ENCODE assay signal across 8 mouse cellular contexts in the genomic region with DNA sequence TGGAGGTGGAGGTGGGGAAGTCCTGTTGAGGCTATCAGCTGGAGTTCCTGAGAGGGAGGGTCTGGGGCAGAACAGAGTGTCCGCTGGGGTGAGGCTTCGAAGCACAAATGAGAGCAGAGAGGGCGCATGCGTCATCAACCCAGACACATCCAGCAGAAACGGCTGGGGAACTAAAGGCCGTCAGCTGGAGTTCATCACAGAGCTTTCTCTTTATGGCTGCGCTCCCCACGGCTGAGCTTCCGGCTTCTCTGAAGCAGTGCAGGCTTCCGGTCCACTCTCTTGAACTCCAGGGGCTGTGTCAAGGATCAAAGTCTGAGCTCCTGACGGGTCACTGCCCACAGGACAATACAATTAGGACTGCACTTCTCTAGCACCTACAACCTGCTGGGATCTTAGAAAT. TPM values are rescaled to one million over a fixed set of nuclear protein-coding genes. Genes with fewer than 3 reads are reported as not detected.
A peak's percentile ranks its signal among the peaks of the same experiment; 100 is the strongest.
DNase-seq lines count a peak whose midpoint lies in the region; ATAC-seq and TF ChIP-seq lines count a peak whose summit lies in the region.

No protein-coding gene starts in this region.

- peak overlapping the region; percentile 47 for H3K4me2 ChIP-seq in lung, postnatal 0 days (replicated peaks; ENCODE audit: low read depth, low read length)

- DNase-seq in B cell, adult 2 months: peak; percentile 38 to 44
- DNase-seq in brain, adult 2 months (ENCODE audit: low read depth, low spot score): peak; percentile 43
- peak; percentile 87 for DNase-seq in heart, embryonic 10.5 days (ENCODE audit: low spot score)
- peak; percentile 67 for DNase-seq in kidney, adult 18-20 months
- peak; percentile 92 for DNase-seq in lung, postnatal 0 days (ENCODE audit: low spot score)
- DNase-seq in retina, embryonic 14.5 days (ENCODE audit: low spot score): peak; percentile 75
- DNase-seq in adipocyte (ENCODE audit: low spot score): no peak
- no peak for DNase-seq in cerebellum, adult 18-20 months

- 0% methylated on average over 11 of the region's 11 CpGs for WGBS in heart, embryonic 10.5 days
- WGBS in lung, postnatal 0 days: 0% methylated on average over 11 of the region's 11 CpGs

- ATAC-seq in lung, postnatal 0 days: peak; percentile 81

- no peak for TF ChIP-seq EP300 in lung, postnatal 0 days (IDR thresholded peaks at IDR 0.05)

- peak overlapping the region; percentile 45 for H3K4me3 ChIP-seq in heart, embryonic 10.5 days
- 0 out of 2 replicates have a peak overlapping the region, but pooled peaks have one; percentile 0 for H3K4me3 ChIP-seq in lung, postnatal 0 days (ENCODE audit: low read depth, low read length)

- no peak for TF ChIP-seq CTCF in lung, postnatal 0 days (IDR thresholded peaks at IDR 0.05)

- H3K4me1 ChIP-seq in heart, embryonic 10.5 days: peaks cover 54% of the 10 kb centered on the region
- peaks cover 4% of the 10 kb centered on the region; the same call in 1 of the 2 replicates for H3K4me1 ChIP-seq in lung, postnatal 0 days (ENCODE audit: insufficient read depth, low read depth, low read length)

- no peaks in the 10 kb centered on the region for H3K9me3 ChIP-seq in heart, embryonic 10.5 days
- H3K9me3 ChIP-seq in lung, postnatal 0 days (ENCODE audit: low read length): no peaks in the 10 kb centered on the region

- no peak overlapping the region for H3K9ac ChIP-seq in lung, postnatal 0 days (replicated peaks; ENCODE audit: low read depth)

- no peaks in the 10 kb centered on the region for H3K36me3 ChIP-seq in heart, embryonic 10.5 days
- no peaks in the 10 kb centered on the region for H3K36me3 ChIP-seq in lung, postnatal 0 days (ENCODE audit: insufficient read depth, low read length)

- H3K27ac ChIP-seq in heart, embryonic 10.5 days: peak overlapping the region; percentile 86
- no peak overlapping the region; the same call in 1 of the 2 replicates for H3K27ac ChIP-seq in lung, postnatal 0 days (ENCODE audit: low read length)

- H3K27me3 ChIP-seq in heart, embryonic 10.5 days (ENCODE audit: insufficient read depth, poor library complexity, severe bottlenecking): peaks cover 11% of the 10 kb centered on the region; the same call in 1 of the 2 replicates
- H3K27me3 ChIP-seq in lung, postnatal 0 days (replicated peaks; ENCODE audit: insufficient read depth, low read length): no peaks in the 10 kb centered on the region; the same call in 1 of the 2 replicates

RNA-seq across cellular contexts. Expression of gene Kcp, which starts 5.5 kb away (rescaled TPM):
- polyA plus RNA-seq in heart, embryonic 10.5 days (2016; fragmentation: Nextera tagmentation; extraction: Ambion mirVana): 13.8 and 23.3 TPM in 2 replicates
- polyA plus RNA-seq in lung, postnatal 0 days (2015; fragmentation: Nextera tagmentation; extraction: Ambion mirVana): 4.0 and 4.8 TPM in 2 replicates

RNA-seq across cellular contexts. Expression of gene Irf5, which starts 13.1 kb away (rescaled TPM):
- polyA plus RNA-seq in heart, embryonic 10.5 days (2016; fragmentation: Nextera tagmentation; extraction: Ambion mirVana): 22.1 and 24.9 TPM in 2 replicates
- polyA plus RNA-seq in lung, postnatal 0 days (2015; fragmentation: Nextera tagmentation; extraction: Ambion mirVana): 8.5 and 8.6 TPM in 2 replicates

RNA-seq across cellular contexts. Expression of gene Atp6v1fnb, which starts 42.0 kb away (rescaled TPM):
- not detected in 2 replicates for polyA plus RNA-seq in heart, embryonic 10.5 days (2016; fragmentation: Nextera tagmentation; extraction: Ambion mirVana)
- polyA plus RNA-seq in lung, postnatal 0 days (2015; fragmentation: Nextera tagmentation; extraction: Ambion mirVana): not detected in 2 replicates

RNA-seq across cellular contexts. Expression of gene Atp6v1f, which starts 45.8 kb away (rescaled TPM):
- polyA plus RNA-seq in heart, embryonic 10.5 days (2016; fragmentation: Nextera tagmentation; extraction: Ambion mirVana): 214 and 228 TPM in 2 replicates
- polyA plus RNA-seq in lung, postnatal 0 days (2015; fragmentation: Nextera tagmentation; extraction: Ambion mirVana): 264 and 293 TPM in 2 replicates

Comparison
In these comparisons a context has a peak if more than half of its experiments do, and no peak if none do; other contexts are left out.
1. DNase-seq: peak in B cell, adult 2 months (2 of 2), brain, adult 2 months (single experiment), heart, embryonic 10.5 days (single experiment), kidney, adult 18-20 months (single experiment), lung, postnatal 0 days (single experiment) and retina, embryonic 14.5 days (single experiment); none in adipocyte (single experiment) and cerebellum, adult 18-20 months (0 of 2).